In the genomic region with DNA sequence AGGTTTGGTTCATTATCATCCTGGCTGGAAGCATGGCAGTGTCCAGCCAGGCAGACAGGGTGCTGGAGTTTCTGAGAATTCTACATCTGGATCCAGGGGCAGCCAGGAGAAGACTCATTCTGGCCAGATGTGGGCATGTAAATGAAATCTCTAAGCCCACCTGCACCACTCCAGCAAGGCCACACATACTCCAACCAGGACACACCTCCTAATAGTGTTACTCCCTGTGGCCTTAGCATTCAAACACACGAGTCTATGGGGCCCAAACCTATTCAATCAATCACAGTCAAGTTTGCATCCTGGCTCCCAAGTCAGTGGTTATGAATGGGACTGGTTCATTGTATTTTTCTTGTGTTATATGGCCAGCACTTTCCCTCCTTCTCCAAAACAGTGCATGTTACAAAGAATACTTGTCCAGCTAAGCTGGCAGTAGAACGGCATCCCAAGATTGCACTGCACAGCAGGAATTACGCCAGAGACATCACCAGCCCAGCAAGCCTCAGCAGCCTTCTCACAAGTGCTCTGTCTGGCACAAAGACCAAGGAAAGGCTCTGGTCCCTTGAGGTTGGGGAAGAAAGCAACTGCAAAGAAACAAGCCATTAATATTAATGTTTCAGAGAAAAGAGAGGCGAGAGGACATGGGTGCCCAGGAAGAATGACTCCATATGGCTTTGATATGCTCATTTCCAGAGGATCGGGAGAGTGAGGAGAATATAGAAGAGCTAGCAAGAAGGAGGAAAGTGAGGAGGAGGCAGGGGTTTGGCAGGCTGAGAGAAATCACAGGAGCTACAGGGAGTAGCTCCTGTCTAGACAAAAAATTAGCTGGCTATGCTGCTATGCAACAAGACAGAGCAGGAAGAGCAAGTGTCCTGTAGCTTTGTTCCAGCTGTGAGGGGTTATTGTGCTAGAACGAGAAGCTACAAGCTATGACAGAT, we compare ENCODE assay signal across 24 mouse cellular contexts. TPM values are rescaled to one million over a fixed set of nuclear protein-coding genes. Genes with fewer than 3 reads are reported as not detected.
DNase-seq lines count a peak whose midpoint lies in the region; ATAC-seq and TF ChIP-seq lines count a peak whose summit lies in the region.
"Had no signal": no experiment of that assay in that cellular context is flagged by ENCODE, and none has a peak within 500 bp of the region (broad histone marks: within the 10 kb centered on the region; RNA-seq: fewer than 3 reads in every experiment).

No protein-coding gene starts in this region.

- H3K4me3 ChIP-seq in midbrain, embryonic 15.5 days = no peak overlapping the region
- no peak overlapping the region for H3K4me3 ChIP-seq in midbrain, embryonic 10.5 days
- no peak overlapping the region for H3K4me3 ChIP-seq in hindbrain, embryonic 11.5 days (ENCODE audit: low read depth, low read length)
- no peak overlapping the region for H3K4me3 ChIP-seq in midbrain, postnatal 0 days (ENCODE audit: low read depth, low read length)
- H3K4me3 ChIP-seq: embryonic facial prominence, embryonic 13.5 days; limb, embryonic 10.5 days; midbrain, embryonic 12.5 days had no signal

- 31% methylated on average over 6 of the region's 6 CpGs for WGBS in midbrain, embryonic 15.5 days
- WGBS in midbrain, embryonic 10.5 days = 72% methylated on average over 6 of the region's 6 CpGs
- WGBS in hindbrain, embryonic 11.5 days = 39% methylated on average over 6 of the region's 6 CpGs
- 30% methylated on average over 6 of the region's 6 CpGs for WGBS in midbrain, postnatal 0 days

- TF ChIP-seq CTCF in midbrain, postnatal 0 days (IDR thresholded peaks at IDR 0.05) = no peak

- no peak overlapping the region for H3K27ac ChIP-seq in midbrain, embryonic 15.5 days
- H3K27ac ChIP-seq in midbrain, embryonic 10.5 days (replicated peaks) = no peak overlapping the region
- no peak overlapping the region for H3K27ac ChIP-seq in hindbrain, embryonic 11.5 days (ENCODE audit: low read depth, low read length)
- H3K27ac ChIP-seq in midbrain, postnatal 0 days (ENCODE audit: low read depth, low read length) = no peak overlapping the region
- H3K27ac ChIP-seq: embryonic facial prominence, embryonic 13.5 days; limb, embryonic 10.5 days; midbrain, embryonic 12.5 days had no signal

- peak; percentile 15 to 27 for DNase-seq in frontal cortex, postnatal 36 days (ENCODE audit: low spot score in 2 of 2)
- DNase-seq in frontal cortex, postnatal 25 days (ENCODE audit: low spot score in 2 of 2) = no peak
- DNase-seq in midbrain, embryonic 10.5 days (ENCODE audit: low spot score) = no peak
- no peak for DNase-seq in hindbrain, embryonic 11.5 days (ENCODE audit: low spot score)
- peak; percentile 39 for DNase-seq in midbrain, postnatal 0 days (ENCODE audit: low spot score)
- DNase-seq in kidney, adult 8-10 months = no peak
- DNase-seq: cerebellum, adult 8-10 months; gastrocnemius, postnatal 14 days; kidney, adult 2 months; kidney, postnatal 25 days; lung, embryonic 14.5 days; lung, postnatal 4 days; thymus, postnatal 36 days had no signal

- no peaks in the 10 kb centered on the region for H3K4me1 ChIP-seq in midbrain, embryonic 15.5 days
- peaks cover 5% of the 10 kb centered on the region; the same call in 1 of the 2 replicates for H3K4me1 ChIP-seq in midbrain, embryonic 10.5 days
- H3K4me1 ChIP-seq in hindbrain, embryonic 11.5 days (replicated peaks; ENCODE audit: control insufficient read depth, insufficient read depth, low read length) = no peaks in the 10 kb centered on the region
- 0 out of 2 replicates have a peak, but pooled peaks cover 6% of the 10 kb centered on the region for H3K4me1 ChIP-seq in midbrain, postnatal 0 days (ENCODE audit: insufficient read depth, low read length)
- H3K4me1 ChIP-seq: embryonic facial prominence, embryonic 13.5 days; limb, embryonic 10.5 days; midbrain, embryonic 12.5 days had no signal

- H3K9ac ChIP-seq in midbrain, embryonic 15.5 days = no peak overlapping the region
- H3K9ac ChIP-seq in hindbrain, embryonic 11.5 days (ENCODE audit: low read depth, low read length) = no peak overlapping the region
- no peak overlapping the region for H3K9ac ChIP-seq in midbrain, postnatal 0 days (replicated peaks; ENCODE audit: low read length, poor library complexity, severe bottlenecking)
- H3K9ac ChIP-seq: embryonic facial prominence, embryonic 13.5 days; lung, embryonic 14.5 days; midbrain, embryonic 12.5 days had no signal

- no peak overlapping the region for H3K4me2 ChIP-seq in midbrain, embryonic 15.5 days
- no peak overlapping the region for H3K4me2 ChIP-seq in hindbrain, embryonic 11.5 days (replicated peaks; ENCODE audit: low read depth, low read length)
- H3K4me2 ChIP-seq in midbrain, postnatal 0 days (ENCODE audit: low read depth, low read length, poor library complexity, severe bottlenecking) = no peak overlapping the region
- H3K4me2 ChIP-seq: embryonic facial prominence, embryonic 13.5 days; liver, embryonic 11.5 days; lung, embryonic 14.5 days; midbrain, embryonic 12.5 days had no signal

- no peaks in the 10 kb centered on the region for H3K9me3 ChIP-seq in midbrain, embryonic 15.5 days
- no peaks in the 10 kb centered on the region for H3K9me3 ChIP-seq in midbrain, embryonic 10.5 days (replicated peaks)
- H3K9me3 ChIP-seq in hindbrain, embryonic 11.5 days (ENCODE audit: control insufficient read depth, low read length) = no peaks in the 10 kb centered on the region
- H3K9me3 ChIP-seq in midbrain, postnatal 0 days (ENCODE audit: low read length) = no peaks in the 10 kb centered on the region
- H3K9me3 ChIP-seq: embryonic facial prominence, embryonic 13.5 days; G1E; limb, embryonic 10.5 days; midbrain, embryonic 12.5 days had no signal

- ATAC-seq in midbrain, embryonic 15.5 days (replicated peaks) = 0 out of 2 replicates have a peak, but pooled peaks have one; percentile 30
- ATAC-seq in hindbrain, embryonic 11.5 days (ENCODE audit: low FRiP score) = peak; percentile 53; the same call in 1 of the 2 replicates
- no peak for ATAC-seq in midbrain, postnatal 0 days (ENCODE audit: low FRiP score)

- H3K27me3 ChIP-seq in midbrain, embryonic 15.5 days (replicated peaks) = no peaks in the 10 kb centered on the region
- no peaks in the 10 kb centered on the region for H3K27me3 ChIP-seq in midbrain, embryonic 10.5 days (ENCODE audit: low read depth, poor library complexity, severe bottlenecking)
- H3K27me3 ChIP-seq in hindbrain, embryonic 11.5 days (ENCODE audit: control insufficient read depth, insufficient read depth, low read length) = no peaks in the 10 kb centered on the region
- H3K27me3 ChIP-seq in midbrain, postnatal 0 days (ENCODE audit: insufficient read depth, low read length) = no peaks in the 10 kb centered on the region
- H3K27me3 ChIP-seq: embryonic facial prominence, embryonic 13.5 days; midbrain, embryonic 12.5 days had no signal

- H3K36me3 ChIP-seq in midbrain, embryonic 15.5 days (replicated peaks) = no peaks in the 10 kb centered on the region
- H3K36me3 ChIP-seq in midbrain, embryonic 10.5 days = no peaks in the 10 kb centered on the region
- H3K36me3 ChIP-seq in hindbrain, embryonic 11.5 days (ENCODE audit: control insufficient read depth, insufficient read depth, low read length) = no peaks in the 10 kb centered on the region
- H3K36me3 ChIP-seq in midbrain, postnatal 0 days (ENCODE audit: insufficient read depth, low read length) = no peaks in the 10 kb centered on the region
- H3K36me3 ChIP-seq: embryonic facial prominence, embryonic 13.5 days; G1E; limb, embryonic 10.5 days; midbrain, embryonic 12.5 days had no signal

RNA-seq across cellular contexts. Expression of a gene that starts 18.8 kb away (rescaled TPM):
- polyA plus RNA-seq in midbrain, embryonic 15.5 days (2015; fragmentation: Nextera tagmentation; extraction: Ambion mirVana) = not detected in 2 replicates
- not detected in 2 replicates for polyA plus RNA-seq in midbrain, embryonic 10.5 days (2016; fragmentation: Nextera tagmentation; extraction: Ambion mirVana)
- 0.09 TPM in 1 of 2 replicates, not detected in the other for polyA plus RNA-seq in hindbrain, embryonic 11.5 days (2014; fragmentation: Nextera tagmentation; extraction: Ambion mirVana)
- not detected in 2 replicates for total RNA-seq in midbrain, postnatal 0 days (2014; rRNA removed)
- polyA plus RNA-seq in midbrain, postnatal 0 days (2015; fragmentation: Nextera tagmentation; extraction: Ambion mirVana) = not detected in 2 replicates
- total RNA-seq: G1E; gastrocnemius, postnatal 14 days; heart, adult 8-10 months; layer of hippocampus, postnatal 10 days had no signal
- polyA plus RNA-seq: cortical plate, adult 2 months; embryonic facial prominence, embryonic 13.5 days; G1E; heart, postnatal 0 days; kidney, adult 2 months; limb, embryonic 10.5 days; liver, embryonic 11.5 days; lung, embryonic 14.5 days; midbrain, embryonic 12.5 days; testis, adult 2 months had no signal

RNA-seq across cellular contexts. Expression of a gene that starts 50.5 kb away (rescaled TPM):
- 7.5 and 9.5 TPM in 2 replicates for polyA plus RNA-seq in midbrain, embryonic 15.5 days (2015; fragmentation: Nextera tagmentation; extraction: Ambion mirVana)
- polyA plus RNA-seq in midbrain, embryonic 10.5 days (2016; fragmentation: Nextera tagmentation; extraction: Ambion mirVana) = 9.6 and 11.8 TPM in 2 replicates
- polyA plus RNA-seq in hindbrain, embryonic 11.5 days (2014; fragmentation: Nextera tagmentation; extraction: Ambion mirVana) = 11.8 and 15.8 TPM in 2 replicates
- total RNA-seq in midbrain, postnatal 0 days (2014; rRNA removed) = 15.4 and 16.6 TPM in 2 replicates
- 4.1 and 5.2 TPM in 2 replicates for polyA plus RNA-seq in midbrain, postnatal 0 days (2015; fragmentation: Nextera tagmentation; extraction: Ambion mirVana)
- polyA plus RNA-seq: G1E had no signal

Comparison
In these comparisons a context has a peak if more than half of its experiments do, and no peak if none do; other contexts are left out.
1. DNase-seq: peak in frontal cortex, postnatal 36 days (2 of 2) and midbrain, postnatal 0 days (single experiment); none in frontal cortex, postnatal 25 days (0 of 2), midbrain, embryonic 10.5 days (single experiment), hindbrain, embryonic 11.5 days (single experiment) and kidney, adult 8-10 months (0 of 2).